Mouse (Mus musculus) cortical plate, adult 2 months (tissue): Measurements from ENCODE around the gene 4930402H24Rik.

Source experiments
- CTCF ChIP-seq: fragments of 200-500 bp; IDR thresholded peaks from 2 replicates; pipeline ENCODE4 v1.5.1; 2011; ENCODE audit warnings: mild to moderate bottlenecking, control low read depth, low read length; ENCODE audit not compliant: insufficient read depth; ENCODE audit errors: extremely low read depth
- POLR2A ChIP-seq: fragments of 200-500 bp; IDR thresholded peaks from 2 replicates; pipeline ENCODE4 v1.6.1; 2011; ENCODE audit warnings: mild to moderate bottlenecking, low read length, control low read depth; ENCODE audit not compliant: insufficient read depth; ENCODE audit errors: extremely low read depth

DNA sequence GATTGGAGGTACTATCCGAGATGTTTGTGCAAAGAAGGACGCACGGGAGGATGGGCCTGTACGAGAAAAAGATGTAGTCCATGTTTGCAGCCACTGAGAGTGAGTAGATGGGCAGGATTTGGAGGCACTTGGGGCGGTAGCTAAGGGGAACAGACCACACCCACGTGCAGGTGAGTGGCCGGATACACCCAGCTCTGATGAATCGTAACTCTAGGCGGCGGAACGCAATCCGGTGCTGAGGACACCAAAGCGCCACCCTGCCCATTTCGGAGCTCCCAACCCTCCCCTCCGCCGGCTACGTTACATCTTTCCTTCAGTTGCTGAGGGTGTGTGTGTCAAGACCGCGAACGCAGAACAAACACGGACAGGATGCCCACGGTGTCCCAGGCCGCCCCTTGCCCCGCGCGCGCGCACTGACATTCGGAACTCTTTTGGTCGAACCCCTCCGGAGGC lies 209.5 kb downstream of the 4930402H24Rik start:
- no peak for TF ChIP-seq POLR2A
- TF ChIP-seq CTCF: no peak
